Mouse (Mus musculus): Measurements from ENCODE around the gene Panx1. TPM values are rescaled to one million over a fixed set of nuclear protein-coding genes. Genes with fewer than 3 reads are reported as not detected.

The Panx1 gene
- total and polyA plus RNA-seq, 2 experiments from 2014 or later = 125 to 168 TPM

GRCm38 (mm10) chr9:15044391-15045083 is 741 bp downstream of the Panx1 start:
- DNase-seq (peak; percentile 69), ATAC-seq (peak; percentile 12)
- under 1% methylated on average over 28 of the region's 28 CpGs for WGBS
- Histone ChIP-seq H3K27ac (ENCODE audit: low read depth, low read length) (peak overlapping the region; percentile 96), H3K36me3 (ENCODE audit: insufficient read depth) (peaks cover 5% of the 10 kb centered on the region; the same call in 1 of the 2 replicates), H3K9ac (peak overlapping the region; percentile 95), H3K9me3 (ENCODE audit: low read length) (no peaks in the 10 kb centered on the region), H3K4me1 (ENCODE audit: insufficient read depth) (peaks cover 12% of the 10 kb centered on the region), H3K4me3 (ENCODE audit: low read depth, low read length) (peak overlapping the region; percentile 89), H3K4me2 (ENCODE audit: low read depth) (peak overlapping the region; percentile 63), H3K27me3 (ENCODE audit: insufficient read depth, low read length) (no peaks in the 10 kb centered on the region)
- peak; percentile 8; the same call in 1 of the 2 replicates for TF ChIP-seq CTCF (IDR thresholded peaks at IDR 0.05; ENCODE audit: low read depth)

GRCm38 (mm10) chr9:15041556-15041955 is 3.7 kb downstream of the Panx1 start:
- Histone ChIP-seq H3K4me1 (ENCODE audit: insufficient read depth) (peaks cover 12% of the 10 kb centered on the region), H3K9ac (no peak overlapping the region), H3K4me3 (ENCODE audit: low read depth, low read length) (no peak overlapping the region), H3K27me3 (ENCODE audit: insufficient read depth, low read length) (no peaks in the 10 kb centered on the region), H3K36me3 (ENCODE audit: insufficient read depth) (peaks cover 5% of the 10 kb centered on the region; the same call in 1 of the 2 replicates), H3K27ac (ENCODE audit: low read depth, low read length) (no peak overlapping the region), H3K9me3 (ENCODE audit: low read length) (no peaks in the 10 kb centered on the region), H3K4me2 (ENCODE audit: low read depth) (no peak overlapping the region)
- ATAC-seq (no peak), DNase-seq (no peak)
- TF ChIP-seq CTCF (IDR thresholded peaks at IDR 0.05; ENCODE audit: low read depth) = no peak
- 91% methylated on average over 11 of the region's 11 CpGs for WGBS

- H3K4me3 ChIP-seq (ENCODE audit: low read depth, low read length) = no peak overlapping the region
- peaks cover 5% of the 10 kb centered on the region; the same call in 1 of the 2 replicates for H3K36me3 ChIP-seq (ENCODE audit: insufficient read depth)
- peaks cover 12% of the 10 kb centered on the region for H3K4me1 ChIP-seq (ENCODE audit: insufficient read depth)
- no peak overlapping the region for H3K27ac ChIP-seq (ENCODE audit: low read depth, low read length)
- H3K9me3 ChIP-seq (ENCODE audit: low read length) = no peaks in the 10 kb centered on the region
- DNase-seq (no peak), ATAC-seq (no peak)
- no peaks in the 10 kb centered on the region for H3K27me3 ChIP-seq (ENCODE audit: insufficient read depth, low read length)
- WGBS = 95% methylated on average over 5 of the region's 5 CpGs
- no peak overlapping the region for H3K9ac ChIP-seq
- no peak overlapping the region for H3K4me2 ChIP-seq (ENCODE audit: low read depth)
- TF ChIP-seq CTCF (IDR thresholded peaks at IDR 0.05; ENCODE audit: low read depth) = no peak
These were observed 5.4 kb downstream of the Panx1 start for GRCm38 (mm10) chr9:15039848-15040247.

- ATAC-seq = no peak
- no peak for DNase-seq
- H3K27ac ChIP-seq (ENCODE audit: low read depth, low read length) = no peak overlapping the region
- 57% methylated on average over 3 of the region's 3 CpGs for WGBS
- H3K9me3 ChIP-seq (ENCODE audit: low read length) = no peaks in the 10 kb centered on the region
- no peak for TF ChIP-seq CTCF (IDR thresholded peaks at IDR 0.05; ENCODE audit: low read depth)
- H3K4me1 ChIP-seq (ENCODE audit: insufficient read depth) = peaks cover 3% of the 10 kb centered on the region; the same call in 1 of the 2 replicates
- no peak overlapping the region for H3K4me2 ChIP-seq (ENCODE audit: low read depth)
- no peak overlapping the region for H3K4me3 ChIP-seq (ENCODE audit: low read depth, low read length)
- no peaks in the 10 kb centered on the region for H3K27me3 ChIP-seq (ENCODE audit: insufficient read depth, low read length)
- peaks cover 7% of the 10 kb centered on the region; the same call in 1 of the 2 replicates for H3K36me3 ChIP-seq (ENCODE audit: insufficient read depth)
- H3K9ac ChIP-seq = no peak overlapping the region
These were observed 7.6 kb downstream of the Panx1 start for GRCm38 (mm10) chr9:15037704-15038103.

- H3K36me3 ChIP-seq (ENCODE audit: insufficient read depth) = peaks cover 8% of the 10 kb centered on the region; the same call in 1 of the 2 replicates
- no peak overlapping the region for H3K27ac ChIP-seq (ENCODE audit: low read depth, low read length)
- no peak for TF ChIP-seq CTCF (IDR thresholded peaks at IDR 0.05; ENCODE audit: low read depth)
- H3K4me1 ChIP-seq (ENCODE audit: insufficient read depth) = no peaks in the 10 kb centered on the region
- ATAC-seq = no peak; the same call in 1 of the 2 replicates
- H3K27me3 ChIP-seq (ENCODE audit: insufficient read depth, low read length) = no peaks in the 10 kb centered on the region
- no peak overlapping the region for H3K4me2 ChIP-seq (ENCODE audit: low read depth)
- no peak overlapping the region for H3K9ac ChIP-seq
- no peaks in the 10 kb centered on the region for H3K9me3 ChIP-seq (ENCODE audit: low read length)
- DNase-seq = no peak
- no peak overlapping the region for H3K4me3 ChIP-seq (ENCODE audit: low read depth, low read length)
These were observed 8.0 kb downstream of the Panx1 start for GRCm38 (mm10) chr9:15037237-15037636.

GRCm38 (mm10) chr9:15036807-15037206 is 8.5 kb downstream of the Panx1 start:
- Histone ChIP-seq H3K27me3 (ENCODE audit: insufficient read depth, low read length) (no peaks in the 10 kb centered on the region), H3K9me3 (ENCODE audit: low read length) (no peaks in the 10 kb centered on the region), H3K4me3 (ENCODE audit: low read depth, low read length) (no peak overlapping the region), H3K4me1 (ENCODE audit: insufficient read depth) (no peaks in the 10 kb centered on the region), H3K36me3 (ENCODE audit: insufficient read depth) (peaks cover 11% of the 10 kb centered on the region), H3K9ac (no peak overlapping the region), H3K4me2 (ENCODE audit: low read depth) (no peak overlapping the region), H3K27ac (ENCODE audit: low read depth, low read length) (no peak overlapping the region)
- ATAC-seq (peak; percentile 60; the same call in 1 of the 2 replicates), DNase-seq (no peak)
- WGBS = 38% methylated on average over 4 of the region's 4 CpGs
- no peak for TF ChIP-seq CTCF (IDR thresholded peaks at IDR 0.05; ENCODE audit: low read depth)

GRCm38 (mm10) chr9:15036405-15036804 is 8.9 kb downstream of the Panx1 start:
- Histone ChIP-seq H3K4me2 (ENCODE audit: low read depth) (no peak overlapping the region), H3K27ac (ENCODE audit: low read depth, low read length) (no peak overlapping the region), H3K27me3 (ENCODE audit: insufficient read depth, low read length) (no peaks in the 10 kb centered on the region), H3K9ac (no peak overlapping the region), H3K4me3 (ENCODE audit: low read depth, low read length) (no peak overlapping the region), H3K4me1 (ENCODE audit: insufficient read depth) (no peaks in the 10 kb centered on the region), H3K36me3 (ENCODE audit: insufficient read depth) (peaks cover 13% of the 10 kb centered on the region), H3K9me3 (ENCODE audit: low read length) (no peaks in the 10 kb centered on the region)
- 94% methylated on average over 2 of the region's 2 CpGs for WGBS
- ATAC-seq = no peak; the same call in 1 of the 2 replicates
- TF ChIP-seq CTCF (IDR thresholded peaks at IDR 0.05; ENCODE audit: low read depth) = no peak
- DNase-seq = no peak
